Mouse (Mus musculus): ENCODE measurements around the gene Ccser2.

The Ccser2 gene

DNA sequence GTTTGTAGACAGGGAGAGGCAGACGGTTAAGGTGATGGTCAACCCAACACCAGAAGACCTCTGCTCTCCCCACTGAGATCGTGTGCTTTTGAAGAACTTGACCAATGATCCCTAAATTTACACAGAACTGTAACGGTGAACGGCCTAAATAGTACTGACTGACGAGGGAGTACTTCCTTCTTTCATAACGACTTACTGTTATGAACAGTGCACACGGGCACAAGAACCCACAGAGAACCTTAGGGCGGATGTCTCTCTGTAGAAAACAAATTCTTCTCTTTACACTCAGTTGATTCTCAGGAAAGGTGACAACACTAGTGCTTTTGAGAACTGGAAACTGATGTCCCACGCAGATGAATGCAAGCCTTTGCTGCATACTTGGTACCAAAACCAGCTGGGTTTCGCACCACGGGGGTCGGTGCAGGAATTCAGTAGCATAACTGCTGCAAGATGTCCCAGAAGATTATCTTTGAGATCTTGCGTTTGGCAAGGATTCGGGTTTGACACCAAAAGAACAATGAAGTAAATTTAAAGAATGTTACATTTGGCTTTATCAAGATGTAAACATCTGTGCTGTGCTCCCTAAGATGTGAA is 99.7 kb downstream of the Ccser2 start:
- DNase-seq (ENCODE audit: low spot score): no peak

DNA sequence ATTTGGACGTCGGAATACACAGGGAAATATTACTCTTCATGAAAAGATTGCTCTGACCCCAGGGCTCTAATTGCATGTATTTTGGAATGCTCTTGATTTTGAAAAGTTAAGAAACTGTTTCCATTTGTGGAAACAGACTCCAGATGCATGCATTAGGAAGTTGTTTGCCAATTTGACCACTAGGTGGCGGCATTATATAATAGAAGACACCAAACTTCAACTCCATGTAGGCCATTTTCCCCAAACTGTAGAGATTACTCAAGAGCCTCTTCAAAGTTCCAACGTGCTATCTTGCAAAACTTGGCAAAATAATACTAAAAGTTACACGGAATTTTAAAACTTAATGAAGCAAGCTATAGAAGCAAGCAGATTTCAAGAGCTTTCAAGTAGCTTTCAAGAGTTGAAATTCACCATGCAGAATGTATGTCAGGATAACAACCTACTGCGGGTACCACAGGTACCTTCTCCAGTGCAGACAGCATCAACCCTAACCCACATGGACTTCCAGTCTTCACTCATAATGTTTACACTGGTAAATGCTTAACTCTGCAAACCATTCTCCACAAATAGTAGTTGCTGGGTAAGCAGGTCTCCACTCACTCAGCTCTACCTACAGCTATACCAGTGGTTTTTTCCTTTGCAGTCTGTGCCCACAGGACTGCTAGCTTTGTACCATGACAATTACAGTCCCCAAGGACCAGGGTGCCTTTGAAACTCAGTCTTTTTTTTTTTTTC is 101.4 kb downstream of the Ccser2 start:
- DNase-seq (ENCODE audit: low spot score): peak; percentile 60

DNA sequence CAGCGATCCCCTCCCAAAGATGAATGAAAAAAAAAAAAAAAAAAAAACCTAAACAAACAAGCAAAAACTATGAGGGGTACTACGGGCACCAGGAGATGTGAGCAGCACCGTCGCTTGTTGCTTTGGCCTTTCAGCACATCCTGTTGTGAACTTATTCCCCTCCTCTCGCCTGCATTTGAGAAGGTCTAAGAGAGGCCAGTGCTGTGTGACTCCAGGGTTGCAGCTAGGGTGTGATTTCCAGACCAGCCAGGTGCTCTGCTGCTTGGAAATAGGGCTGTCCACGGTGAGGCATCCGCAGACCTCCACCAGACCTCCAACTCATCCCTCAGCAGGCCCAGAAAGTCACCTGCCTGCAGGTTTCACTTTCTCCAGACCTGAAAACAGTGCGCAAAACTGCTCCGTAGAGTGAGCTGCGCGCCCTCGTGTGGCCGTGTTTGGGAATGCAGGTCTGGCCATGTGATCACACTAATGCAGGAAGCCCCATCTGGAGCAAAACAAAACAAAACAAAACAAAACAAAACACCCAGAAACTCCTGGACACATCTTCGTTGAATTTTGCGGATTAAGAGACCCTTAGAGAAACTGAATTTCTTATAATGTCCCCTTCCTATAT is 104.6 kb downstream of the Ccser2 start:
- peak; percentile 93 for DNase-seq (ENCODE audit: low spot score)

DNA sequence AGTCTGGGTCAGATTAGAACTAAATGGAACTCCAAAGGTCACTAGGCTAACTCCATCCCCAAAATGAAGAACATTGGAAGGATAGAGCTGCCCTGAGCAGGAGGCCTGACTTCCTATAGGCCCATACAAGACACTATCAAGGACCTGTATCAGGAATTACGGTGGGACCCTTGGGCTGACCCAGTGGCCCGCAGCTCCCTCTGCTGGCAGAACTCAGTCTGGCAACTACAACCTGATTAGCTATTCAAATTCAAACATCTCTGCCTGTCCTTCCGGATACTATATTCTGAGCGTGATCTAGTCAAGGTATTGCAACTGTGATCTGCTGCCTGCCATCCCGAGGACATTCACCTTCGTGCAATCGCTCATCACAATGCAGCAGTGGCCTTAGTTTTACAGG is 106.2 kb downstream of the Ccser2 start:
- DNase-seq (ENCODE audit: low spot score): no peak

DNA sequence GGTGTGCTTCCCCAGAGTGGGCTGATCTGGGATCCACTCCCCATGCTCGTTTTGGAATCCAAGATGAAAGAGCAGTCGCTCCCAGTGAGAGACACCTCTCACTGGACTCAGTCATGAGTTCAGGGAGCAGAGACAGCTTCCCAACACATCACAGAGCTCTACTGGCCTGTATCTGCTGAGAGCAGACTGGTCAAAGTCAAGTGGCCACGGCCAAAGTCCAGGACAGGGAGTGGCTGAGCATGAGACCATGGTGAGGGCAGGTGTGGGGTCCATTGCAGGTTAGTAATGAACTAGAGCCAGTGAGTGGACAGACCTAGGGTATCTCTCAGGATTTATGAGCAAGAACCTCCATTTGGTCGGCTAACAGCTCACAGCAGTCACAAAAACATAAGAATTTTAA is 109.6 kb downstream of the Ccser2 start:
- DNase-seq (ENCODE audit: low spot score): no peak

DNA sequence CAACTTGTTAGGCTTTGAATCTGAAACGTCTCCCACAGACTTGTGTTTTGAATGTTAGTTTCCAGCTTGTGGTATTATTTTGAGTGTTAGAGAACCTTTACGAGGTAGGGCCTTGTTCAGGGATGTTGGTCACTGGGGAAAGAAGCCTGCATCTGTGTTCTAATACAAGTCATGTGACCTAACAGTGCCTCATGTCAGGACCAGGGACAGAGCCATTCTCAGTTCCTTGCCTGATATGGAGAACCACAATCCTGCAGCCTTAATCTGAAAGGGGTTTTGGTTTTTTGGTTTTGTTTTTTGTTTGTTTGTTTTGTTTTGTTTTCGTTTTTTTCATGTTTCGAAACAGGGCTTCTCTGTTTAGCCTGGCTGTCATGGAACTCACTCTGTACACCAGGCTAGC is 115.6 kb downstream of the Ccser2 start:
- no peak for DNase-seq (ENCODE audit: low spot score)

DNA sequence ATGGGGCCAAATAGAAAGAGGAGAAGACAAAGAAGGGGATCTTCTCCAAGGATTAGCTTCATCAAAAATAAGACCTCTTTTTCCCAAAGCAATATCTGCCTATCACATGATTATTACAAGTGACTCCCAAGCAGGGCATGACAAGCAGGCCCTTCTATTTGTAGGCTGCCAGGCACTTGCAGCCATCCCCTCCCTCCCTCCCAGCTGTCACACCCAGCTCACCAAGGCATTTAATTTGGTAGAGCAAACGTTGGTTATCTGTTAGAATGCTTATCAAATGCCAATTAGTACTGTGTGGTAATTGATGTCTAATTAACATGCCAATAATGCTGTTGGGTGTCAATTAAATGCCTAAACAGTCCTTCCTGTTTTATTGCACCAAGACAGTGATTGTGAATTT is 119.7 kb downstream of the Ccser2 start:
- DNase-seq (ENCODE audit: low spot score): no peak
